Mouse (Mus musculus): ENCODE measurements at regions not wholly inside any gene's neighbourhood (a gene's known extent, or its start where the extent isn't known, plus 50 kb on each side); places are given as distances from the start of the nearest gene placed in this dataset.

- DNase-seq (ENCODE audit: low spot score): peak; percentile 66
- no peak for TF ChIP-seq CTCF (IDR thresholded peaks at IDR 0.05; ENCODE audit: low read depth)
Measured at GRCm38 (mm10) chr14:102925769-102926443, 56.5 kb downstream of the Kctd12 start.

GRCm38 (mm10) chr14:102924674-102925073 lies 57.8 kb downstream of the Kctd12 start:
- H3K36me3 ChIP-seq (ENCODE audit: insufficient read depth, low read length): no peaks in the 10 kb centered on the region
- H3K4me2 ChIP-seq (ENCODE audit: low read depth, low read length): no peak overlapping the region
- no peaks in the 10 kb centered on the region for H3K27me3 ChIP-seq (ENCODE audit: insufficient read depth, low read length)
- H3K27ac ChIP-seq: no peak overlapping the region
- no peaks in the 10 kb centered on the region for H3K9me3 ChIP-seq (ENCODE audit: low read length)
- H3K4me3 ChIP-seq (ENCODE audit: low read length): no peak overlapping the region
- DNase-seq (ENCODE audit: low spot score) (no peak), ATAC-seq (no peak)
- no peak overlapping the region for H3K9ac ChIP-seq (replicated peaks; ENCODE audit: low read length)
- WGBS: 89% methylated on average over 4 of the region's 4 CpGs
- no peak for TF ChIP-seq CTCF (IDR thresholded peaks at IDR 0.05; ENCODE audit: low read depth)
- H3K4me1 ChIP-seq (ENCODE audit: insufficient read depth, low read length): peaks cover under 1% of the 10 kb centered on the region; the same call in 1 of the 2 replicates

More at GRCm38 (mm10) chr14:102925769-102926443, 56.5 kb downstream of the Kctd12 start:
- WGBS: 37% methylated on average over 6 of the region's 6 CpGs
- ATAC-seq: peak; percentile 93
- Histone ChIP-seq H3K4me3 (ENCODE audit: low read length) (no peak overlapping the region), H3K27me3 (ENCODE audit: insufficient read depth, low read length) (no peaks in the 10 kb centered on the region), H3K4me1 (ENCODE audit: insufficient read depth, low read length) (no peaks in the 10 kb centered on the region), H3K9me3 (ENCODE audit: low read length) (no peaks in the 10 kb centered on the region), H3K9ac (replicated peaks; ENCODE audit: low read length) (no peak overlapping the region), H3K27ac (no peak overlapping the region), H3K36me3 (ENCODE audit: insufficient read depth, low read length) (no peaks in the 10 kb centered on the region), H3K4me2 (ENCODE audit: low read depth, low read length) (no peak overlapping the region)

- Histone ChIP-seq H3K4me2 (ENCODE audit: low read depth, low read length) (no peak overlapping the region), H3K4me3 (ENCODE audit: low read length) (no peak overlapping the region), H3K9me3 (ENCODE audit: low read length) (no peaks in the 10 kb centered on the region), H3K27me3 (ENCODE audit: insufficient read depth, low read length) (no peaks in the 10 kb centered on the region), H3K36me3 (ENCODE audit: insufficient read depth, low read length) (no peaks in the 10 kb centered on the region), H3K4me1 (ENCODE audit: insufficient read depth, low read length) (peaks cover 3% of the 10 kb centered on the region; the same call in 1 of the 2 replicates), H3K27ac (no peak overlapping the region), H3K9ac (replicated peaks; ENCODE audit: low read length) (no peak overlapping the region)
- DNase-seq (ENCODE audit: low spot score) (no peak), ATAC-seq (no peak)
- no peak for TF ChIP-seq CTCF (IDR thresholded peaks at IDR 0.05; ENCODE audit: low read depth)
- 92% methylated on average over 5 of the region's 5 CpGs for whole genome bisulfite sequencing
Measured at GRCm38 (mm10) chr14:102922496-102922993, 59.9 kb downstream of the Kctd12 start.

GRCm38 (mm10) chr14:102920415-102920814 lies 62.0 kb downstream of the Kctd12 start:
- no peak overlapping the region for H3K27ac ChIP-seq
- H3K27me3 ChIP-seq (ENCODE audit: insufficient read depth, low read length): no peaks in the 10 kb centered on the region
- H3K9me3 ChIP-seq (ENCODE audit: low read length): no peaks in the 10 kb centered on the region
- no peak for ATAC-seq
- H3K36me3 ChIP-seq (ENCODE audit: insufficient read depth, low read length): no peaks in the 10 kb centered on the region
- no peak overlapping the region for H3K4me3 ChIP-seq (ENCODE audit: low read length)
- peaks cover 3% of the 10 kb centered on the region; the same call in 1 of the 2 replicates for H3K4me1 ChIP-seq (ENCODE audit: insufficient read depth, low read length)
- TF ChIP-seq CTCF (IDR thresholded peaks at IDR 0.05; ENCODE audit: low read depth): no peak
- WGBS: 76% methylated on average over 6 of the region's 6 CpGs
- no peak overlapping the region for H3K9ac ChIP-seq (replicated peaks; ENCODE audit: low read length)
- no peak overlapping the region for H3K4me2 ChIP-seq (ENCODE audit: low read depth, low read length)
- DNase-seq (ENCODE audit: low spot score): no peak

- Histone ChIP-seq H3K4me3 (ENCODE audit: low read length) (no peak overlapping the region), H3K9me3 (ENCODE audit: low read length) (no peaks in the 10 kb centered on the region), H3K27ac (no peak overlapping the region), H3K9ac (replicated peaks; ENCODE audit: low read length) (no peak overlapping the region), H3K4me1 (ENCODE audit: insufficient read depth, low read length) (peaks cover 3% of the 10 kb centered on the region; the same call in 1 of the 2 replicates), H3K4me2 (ENCODE audit: low read depth, low read length) (no peak overlapping the region), H3K36me3 (ENCODE audit: insufficient read depth, low read length) (no peaks in the 10 kb centered on the region), H3K27me3 (ENCODE audit: insufficient read depth, low read length) (no peaks in the 10 kb centered on the region)
- 60% methylated on average over 7 of the region's 7 CpGs for WGBS
- no peak for ATAC-seq
- no peak for TF ChIP-seq CTCF (IDR thresholded peaks at IDR 0.05; ENCODE audit: low read depth)
- no peak for DNase-seq (ENCODE audit: low spot score)
Measured at GRCm38 (mm10) chr14:102919261-102919801, 63.1 kb downstream of the Kctd12 start.

- H3K36me3 ChIP-seq (ENCODE audit: insufficient read depth, low read length): no peaks in the 10 kb centered on the region
- H3K27me3 ChIP-seq (ENCODE audit: insufficient read depth, low read length): no peaks in the 10 kb centered on the region
- DNase-seq (ENCODE audit: low spot score) (no peak), ATAC-seq (no peak)
- H3K9ac ChIP-seq (replicated peaks; ENCODE audit: low read length): no peak overlapping the region
- no peak overlapping the region for H3K27ac ChIP-seq
- H3K4me1 ChIP-seq (ENCODE audit: insufficient read depth, low read length): peaks cover 3% of the 10 kb centered on the region; the same call in 1 of the 2 replicates
- no peak overlapping the region for H3K4me2 ChIP-seq (ENCODE audit: low read depth, low read length)
- TF ChIP-seq CTCF (IDR thresholded peaks at IDR 0.05; ENCODE audit: low read depth): no peak
- H3K4me3 ChIP-seq (ENCODE audit: low read length): no peak overlapping the region
- WGBS: 82% methylated on average over 1 of the region's 1 CpGs
- H3K9me3 ChIP-seq (ENCODE audit: low read length): no peaks in the 10 kb centered on the region
Measured at GRCm38 (mm10) chr14:102917929-102918328, 64.5 kb downstream of the Kctd12 start.

- no peak for TF ChIP-seq CTCF (IDR thresholded peaks at IDR 0.05; ENCODE audit: low read depth)
Measured at GRCm38 (mm10) chr14:102915918-102916317, 66.5 kb downstream of the Kctd12 start.

More at GRCm38 (mm10) chr14:102915918-102916317, 66.5 kb downstream of the Kctd12 start:
- Histone ChIP-seq H3K4me1 (ENCODE audit: insufficient read depth, low read length) (peaks cover 3% of the 10 kb centered on the region; the same call in 1 of the 2 replicates), H3K4me2 (ENCODE audit: low read depth, low read length) (no peak overlapping the region), H3K9ac (replicated peaks; ENCODE audit: low read length) (no peak overlapping the region), H3K27ac (no peak overlapping the region), H3K9me3 (ENCODE audit: low read length) (no peaks in the 10 kb centered on the region), H3K4me3 (ENCODE audit: low read length) (no peak overlapping the region), H3K36me3 (ENCODE audit: insufficient read depth, low read length) (no peaks in the 10 kb centered on the region), H3K27me3 (ENCODE audit: insufficient read depth, low read length) (no peaks in the 10 kb centered on the region)
- 69% methylated on average over 4 of the region's 4 CpGs for WGBS
- DNase-seq (ENCODE audit: low spot score) (peak; percentile 20), ATAC-seq (no peak)

Data from hindbrain, postnatal 0 days (tissue).